Mouse (Mus musculus): ENCODE measurements at regions not wholly inside any gene's neighbourhood (a gene's known extent, or its start where the extent isn't known, plus 50 kb on each side); places are given as distances from the start of the nearest gene placed in this dataset.
A peak's percentile ranks its signal among the peaks of the same experiment; 100 is the strongest.
"Not testable (repeated sequence)": the region's sequence is repeated elsewhere in the genome, so short reads cannot be mapped to it uniquely, and the experiment has no call there.

DNA sequence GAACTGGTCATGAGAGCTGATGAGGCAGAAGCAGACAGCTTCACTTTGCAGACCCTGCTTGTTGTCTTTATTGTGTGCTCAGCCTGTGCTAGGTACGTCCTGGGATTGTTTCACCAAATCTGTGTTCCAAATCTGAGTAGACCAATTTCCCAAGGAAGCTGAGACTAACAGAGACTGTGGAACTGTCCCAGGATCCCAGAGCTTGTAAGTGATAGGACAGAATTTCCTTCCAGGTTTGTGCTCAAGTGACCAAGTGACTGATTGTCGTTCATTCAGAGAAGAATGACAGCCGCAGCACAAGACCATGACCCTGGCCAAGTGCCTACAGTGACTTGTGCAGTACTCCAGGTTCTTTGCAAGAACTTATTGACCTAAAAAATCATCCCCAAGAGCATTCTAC, 269.9 kb upstream of the Arglu1 start:
- peak overlapping the region; percentile 67 for H3K27ac ChIP-seq
- intact Hi-C loops (cut with DNase I): no loop called here
- peak; percentile 20 for DNase-seq
- H3K4me3 ChIP-seq: no peak overlapping the region
- no peak for TF ChIP-seq CTCF (IDR thresholded peaks at IDR 0.05)

DNA sequence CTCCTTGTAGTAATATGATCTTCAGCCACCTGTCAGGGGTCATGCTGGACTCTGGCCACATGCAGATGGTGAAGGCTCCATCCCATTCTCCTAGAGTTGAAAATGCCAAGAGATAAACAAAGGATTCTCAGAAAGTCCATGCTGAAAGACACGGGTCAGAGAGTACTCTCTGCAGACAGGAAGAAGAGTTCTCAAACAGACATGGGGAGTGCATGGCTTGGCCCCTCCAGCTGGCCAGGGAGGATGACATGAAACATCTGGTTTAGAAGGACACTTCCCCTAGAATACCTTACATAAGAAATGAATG, 269.4 kb upstream of the Arglu1 start:
- Histone ChIP-seq H3K27ac (peak overlapping the region; percentile 67), H3K4me3 (no peak overlapping the region)
- TF ChIP-seq CTCF (IDR thresholded peaks at IDR 0.05): no peak
- no peak for DNase-seq
- intact Hi-C loops (cut with DNase I): no loop called here

DNA sequence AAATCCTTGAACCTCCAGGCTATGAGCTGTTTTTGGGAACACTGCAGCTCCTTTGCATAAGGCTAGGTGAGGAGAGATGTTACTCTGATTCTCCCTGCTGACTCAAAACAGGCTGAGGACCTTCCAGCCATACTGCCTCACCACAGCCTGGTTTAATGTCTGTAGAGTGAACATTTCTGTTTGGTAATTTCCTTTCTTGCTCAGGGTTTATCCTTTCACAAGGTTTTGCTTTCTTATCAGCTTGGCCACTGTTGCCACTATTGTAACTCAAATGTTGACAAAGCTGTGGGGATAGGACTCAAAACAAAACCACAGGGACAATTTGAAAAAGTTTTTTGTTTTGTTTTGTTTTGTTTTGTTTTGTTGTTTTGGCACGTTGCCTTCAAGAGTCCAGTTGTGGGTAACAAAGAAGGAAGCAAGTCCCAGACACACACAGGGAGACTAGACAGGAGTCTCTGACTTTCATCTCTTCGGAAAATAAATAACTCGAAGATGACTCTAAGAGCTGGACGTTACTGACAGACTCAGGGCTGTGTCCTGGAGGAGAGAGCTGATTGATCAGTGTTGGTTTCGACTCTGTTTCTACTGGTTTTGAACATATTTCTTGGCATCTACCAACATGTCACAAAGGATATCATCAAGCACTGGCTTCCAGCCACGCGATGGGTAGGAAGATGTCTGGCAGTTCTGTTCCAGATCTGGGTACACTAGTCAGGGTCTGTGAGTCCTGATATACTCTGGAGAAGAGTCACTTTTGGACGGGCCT, 268.9 kb upstream of the Arglu1 start:
- no peak for DNase-seq
- intact Hi-C loops (cut with DNase I): no loop called here
- H3K27ac ChIP-seq: peak overlapping the region; percentile 67

GRCm38 (mm10) chr8:8958140-8958539, 267.8 kb upstream of the Arglu1 start:
- H3K4me3 ChIP-seq; DNase-seq; intact Hi-C loops (cut with DNase I): not testable (repeated sequence)
- peak overlapping the region; percentile 67; the same call in 1 of the 2 replicates for H3K27ac ChIP-seq

More for the DNA sequence above, 268.9 kb upstream of the Arglu1 start:
- TF ChIP-seq CTCF (IDR thresholded peaks at IDR 0.05): no peak
- H3K4me3 ChIP-seq: no peak overlapping the region

DNA sequence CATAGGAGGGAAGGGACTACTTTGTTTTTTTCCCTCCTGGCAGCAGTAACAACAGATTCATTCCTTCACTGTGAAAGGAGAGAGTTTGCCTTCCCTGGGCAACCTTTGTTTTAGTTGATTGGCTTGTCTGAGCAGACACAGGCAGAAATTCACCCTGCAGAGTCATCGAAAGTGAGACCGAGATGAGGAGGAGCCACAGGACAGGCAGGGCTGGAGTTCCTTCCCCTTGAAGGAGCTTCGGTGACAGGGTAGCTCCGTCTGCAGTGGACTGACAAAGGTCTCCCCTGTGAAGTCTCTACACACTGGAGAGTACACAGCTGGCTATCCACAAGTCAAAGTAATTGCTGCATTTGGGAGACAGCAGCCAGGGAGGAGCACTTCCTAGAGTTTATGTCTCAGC, 261.9 kb upstream of the Arglu1 start:
- TF ChIP-seq CTCF (IDR thresholded peaks at IDR 0.05): no peak
- DNase-seq: no peak
- peak overlapping the region; percentile 13; the same call in 1 of the 2 replicates for H3K27ac ChIP-seq
- H3K4me3 ChIP-seq: no peak overlapping the region
- intact Hi-C loops (cut with DNase I): no loop called here

DNA sequence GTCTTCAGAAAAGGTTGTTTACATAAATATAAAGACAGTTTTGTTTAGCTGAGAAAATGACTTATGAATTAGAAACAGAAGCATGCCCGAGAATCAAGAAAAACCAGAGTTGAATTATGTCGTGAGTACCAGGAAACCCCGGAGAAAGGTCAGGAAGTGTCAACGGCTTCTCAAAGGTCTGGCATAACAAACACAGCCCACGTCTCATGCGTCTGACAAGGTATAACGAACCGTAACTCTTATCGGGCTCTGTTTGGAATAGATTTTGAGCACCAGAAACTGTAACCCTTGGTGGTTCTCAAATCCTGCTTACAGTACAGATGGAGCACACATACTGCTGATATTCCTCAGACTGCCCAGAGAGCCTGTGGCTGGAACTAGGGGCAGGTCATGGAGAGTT, 260.9 kb upstream of the Arglu1 start:
- intact Hi-C loops (cut with DNase I): no loop called here
- H3K27ac ChIP-seq: no peak overlapping the region
- no peak for TF ChIP-seq CTCF (IDR thresholded peaks at IDR 0.05)
- DNase-seq: no peak
- no peak overlapping the region for H3K4me3 ChIP-seq

- DNase-seq: no peak
- no peak overlapping the region for H3K4me3 ChIP-seq
- no peak for TF ChIP-seq CTCF (IDR thresholded peaks at IDR 0.05)
- no peak overlapping the region for H3K27ac ChIP-seq
- intact Hi-C loops (cut with DNase I): no loop called here
Measured at GRCm38 (mm10) chr8:8947516-8948161, 257.3 kb upstream of the Arglu1 start.

DNA sequence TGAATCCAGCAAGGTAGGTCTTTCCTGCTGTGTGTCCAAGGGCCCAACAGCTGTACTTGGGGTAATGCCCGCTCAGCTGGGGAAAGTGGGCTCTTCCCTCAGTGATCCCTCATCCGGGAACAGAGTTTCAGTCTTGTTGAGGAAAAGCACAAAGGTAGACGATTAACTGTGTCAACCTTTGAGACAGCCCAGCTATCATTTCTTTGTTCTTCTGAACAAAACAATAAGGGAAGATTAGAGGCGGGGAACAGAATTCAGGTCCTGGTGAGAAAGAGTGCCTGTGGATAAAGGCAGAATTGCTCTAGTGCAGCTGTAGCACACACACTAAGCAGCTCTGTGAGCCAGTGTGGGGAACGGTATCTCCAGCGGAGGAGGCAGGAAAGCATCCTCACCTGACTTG, 252.7 kb upstream of the Arglu1 start:
- intact Hi-C loops (cut with DNase I): no loop called here
- TF ChIP-seq CTCF (IDR thresholded peaks at IDR 0.05): no peak
- no peak overlapping the region for H3K4me3 ChIP-seq
- no peak for DNase-seq
- H3K27ac ChIP-seq: no peak overlapping the region

DNA sequence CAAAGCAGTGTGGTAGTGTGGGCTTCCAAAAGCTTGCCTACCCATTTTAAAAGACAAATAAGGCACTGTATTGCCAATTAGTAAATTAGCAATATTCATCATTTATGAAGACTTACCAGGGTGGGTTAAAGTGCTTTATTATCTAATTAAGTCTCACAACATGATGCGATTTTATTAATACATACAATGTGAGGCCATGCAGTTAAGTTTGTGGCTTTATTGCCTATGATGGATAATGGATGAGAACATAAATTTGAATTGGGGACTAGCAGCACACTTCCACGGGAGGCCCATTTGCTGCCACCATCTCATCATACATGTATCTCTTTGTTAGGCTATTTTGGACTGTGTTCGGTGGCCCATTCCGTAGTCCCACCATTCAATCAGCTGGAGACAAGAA, 250.6 kb upstream of the Arglu1 start:
- Histone ChIP-seq H3K4me3 (no peak overlapping the region), H3K27ac (no peak overlapping the region)
- DNase-seq: no peak
- intact Hi-C loops (cut with DNase I): no loop called here
- TF ChIP-seq CTCF (IDR thresholded peaks at IDR 0.05): no peak

DNA sequence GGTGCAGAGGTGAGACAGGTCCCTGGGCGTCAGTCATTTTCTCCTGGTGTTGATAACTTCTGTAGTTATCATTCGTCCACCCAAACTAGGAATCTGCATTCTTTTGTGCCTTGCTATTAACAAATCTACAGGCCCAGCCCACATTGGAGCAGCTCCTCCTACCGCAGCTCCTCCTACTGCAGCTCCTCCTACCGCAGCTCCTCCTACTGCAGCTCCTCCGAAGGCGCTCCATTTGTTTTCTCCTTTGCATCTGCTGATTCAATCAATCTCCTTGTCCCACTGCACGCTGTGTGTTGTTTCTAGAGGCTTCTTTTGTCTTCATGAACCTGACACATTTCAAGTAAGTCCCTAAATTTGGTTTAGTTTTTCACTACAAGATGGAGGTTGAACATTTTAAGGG, 248.2 kb upstream of the Arglu1 start:
- no peak overlapping the region for H3K27ac ChIP-seq
- no peak overlapping the region for H3K4me3 ChIP-seq
- no peak for TF ChIP-seq CTCF (IDR thresholded peaks at IDR 0.05)
- DNase-seq: no peak
- intact Hi-C loops (cut with DNase I): no loop called here

GRCm38 (mm10) chr8:8932466-8932865, 242.1 kb upstream of the Arglu1 start:
- Histone ChIP-seq H3K4me3 (no peak overlapping the region), H3K27ac (no peak overlapping the region)
- DNase-seq: no peak
- no peak for TF ChIP-seq CTCF (IDR thresholded peaks at IDR 0.05)
- intact Hi-C loops (cut with DNase I): no loop called here

DNA sequence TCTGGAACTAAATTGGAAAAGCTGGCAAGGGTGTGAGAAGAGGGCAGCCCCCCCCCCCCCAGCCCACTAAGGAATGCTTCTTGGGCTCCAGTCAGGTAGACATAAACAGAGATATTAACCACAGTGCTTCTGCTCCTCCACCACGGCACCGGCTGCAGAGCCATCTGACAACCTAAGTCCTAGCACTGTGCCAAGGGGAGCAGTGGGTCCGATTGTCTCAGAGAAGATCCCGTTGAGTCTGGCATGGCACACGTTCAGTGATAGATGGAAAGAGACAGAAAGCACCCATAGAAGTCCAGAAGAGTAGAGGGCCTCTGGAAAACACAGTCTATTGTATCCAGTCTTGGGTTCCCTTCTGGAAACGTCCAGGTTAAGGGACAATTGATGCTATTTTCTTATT, 241.4 kb upstream of the Arglu1 start:
- no peak for DNase-seq
- no peak for TF ChIP-seq CTCF (IDR thresholded peaks at IDR 0.05)
- Histone ChIP-seq H3K4me3 (no peak overlapping the region), H3K27ac (no peak overlapping the region)
- intact Hi-C loops (cut with DNase I): no loop called here

DNA sequence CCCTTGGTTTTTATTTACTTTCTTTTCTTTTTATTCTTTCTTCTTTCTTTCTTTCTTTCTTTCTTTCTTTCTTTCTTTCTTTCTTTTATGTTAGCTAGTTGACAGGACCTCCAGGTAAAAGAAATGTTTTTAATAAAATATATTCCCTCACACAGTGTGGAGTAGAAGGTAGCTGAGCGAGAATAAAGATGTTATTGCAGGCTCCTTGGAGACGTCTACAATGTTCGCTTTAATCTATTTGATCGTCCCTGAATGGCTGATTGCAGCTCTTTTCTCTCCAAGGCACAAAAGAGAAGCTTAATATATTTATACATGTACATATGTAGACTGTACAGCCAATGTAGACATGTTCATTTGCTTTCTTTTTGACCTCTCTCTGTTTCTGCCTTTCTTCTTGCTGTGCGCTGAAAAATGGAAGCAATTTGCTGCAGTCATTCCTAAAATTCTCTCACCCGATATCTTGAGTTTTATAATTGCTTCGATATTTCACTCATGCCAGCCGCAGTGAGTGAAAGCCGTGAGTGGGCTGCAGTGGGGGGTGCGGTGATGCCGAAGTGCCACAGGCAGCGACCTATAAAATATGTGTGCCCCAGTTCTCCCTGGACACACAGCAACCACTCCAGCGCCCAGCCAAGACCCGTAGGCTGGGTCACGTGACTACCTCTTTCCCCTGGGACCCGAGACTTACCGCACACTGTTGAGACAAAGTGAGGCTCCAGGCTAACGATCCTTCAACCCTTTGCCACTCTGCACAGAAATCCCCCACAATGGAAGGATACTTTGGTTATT, 237.9 kb upstream of the Arglu1 start:
- no peak overlapping the region for H3K4me3 ChIP-seq
- DNase-seq: no peak
- H3K27ac ChIP-seq: no peak overlapping the region
- TF ChIP-seq CTCF (IDR thresholded peaks at IDR 0.05): no peak
- intact Hi-C loops (cut with DNase I): no loop called here
